8 mouse cellular contexts compared by ENCODE assay signal in the genomic region with DNA sequence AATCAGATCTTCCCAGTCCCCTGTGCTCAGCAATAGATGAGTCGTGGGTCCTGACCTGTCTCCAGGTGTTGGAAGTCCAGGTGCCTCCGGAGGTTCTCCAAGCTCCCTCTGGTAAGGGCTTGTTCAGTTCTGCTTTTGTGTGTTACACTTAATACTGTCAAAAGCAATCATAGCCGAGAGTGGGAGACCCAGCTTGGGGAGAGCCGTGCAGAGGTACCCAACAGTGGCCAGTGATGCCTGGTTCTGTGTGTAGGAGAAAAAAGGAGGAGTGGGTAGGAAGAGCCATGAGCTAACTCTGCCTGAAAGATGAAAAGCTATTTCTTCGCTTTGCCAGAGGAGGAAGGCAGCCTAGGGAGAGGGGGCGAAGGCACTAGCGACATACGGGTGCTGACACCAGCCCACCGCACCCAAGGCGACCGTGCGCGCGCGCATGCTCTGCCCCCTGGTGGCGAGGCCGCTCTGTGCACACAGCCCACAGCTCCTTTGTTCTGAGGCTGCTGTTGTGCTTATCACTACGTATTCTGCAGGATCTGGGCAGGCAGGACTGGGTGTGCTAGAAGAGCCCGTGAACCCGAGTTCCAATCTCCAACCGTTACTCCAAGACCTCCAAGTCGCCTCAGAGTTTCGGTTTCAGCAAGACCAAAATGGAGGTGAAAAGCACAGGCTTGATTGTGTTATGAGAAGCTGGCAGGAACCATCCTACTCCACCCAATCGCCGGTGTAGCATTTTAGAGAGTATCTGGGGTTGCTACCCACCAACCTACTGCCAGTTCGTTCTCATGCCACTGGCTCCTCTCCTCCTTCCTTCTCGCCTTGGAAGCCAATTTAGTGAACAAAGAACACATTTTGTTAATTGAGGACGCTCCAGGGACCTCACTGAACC. TPM values are rescaled to one million over a fixed set of nuclear protein-coding genes. Genes with fewer than 3 reads are reported as not detected.
A peak's percentile ranks its signal among the peaks of the same experiment; 100 is the strongest.
DNase-seq lines count a peak whose midpoint lies in the region; ATAC-seq lines count a peak whose summit lies in the region.

No protein-coding gene starts in this region.

- H3K9me3 ChIP-seq in hindbrain, embryonic 16.5 days (ENCODE audit: control insufficient read depth, low read length) = no peaks in the 10 kb centered on the region

- peaks cover 19% of the 10 kb centered on the region for H3K4me1 ChIP-seq in hindbrain, embryonic 16.5 days (ENCODE audit: control insufficient read depth, insufficient read depth, low read depth, low read length)

- peak overlapping the region; percentile 90 for H3K27ac ChIP-seq in hindbrain, embryonic 16.5 days (ENCODE audit: low read depth, low read length)

- peak; percentile 92 for ATAC-seq in hindbrain, embryonic 16.5 days

- WGBS in hindbrain, embryonic 16.5 days = 12% methylated on average over 28 of the region's 28 CpGs

- H3K9ac ChIP-seq in hindbrain, embryonic 16.5 days (ENCODE audit: low read depth, low read length) = peak overlapping the region; percentile 65

- H3K27me3 ChIP-seq in hindbrain, embryonic 16.5 days (replicated peaks; ENCODE audit: control insufficient read depth, insufficient read depth, low read length) = no peaks in the 10 kb centered on the region

- peak overlapping the region; percentile 21 for H3K4me3 ChIP-seq in hindbrain, embryonic 16.5 days (ENCODE audit: low read length)

- no peaks in the 10 kb centered on the region for H3K36me3 ChIP-seq in hindbrain, embryonic 16.5 days (ENCODE audit: control insufficient read depth, insufficient read depth, low read length)

- H3K4me2 ChIP-seq in hindbrain, embryonic 16.5 days (ENCODE audit: low read length) = peak overlapping the region; percentile 61

- DNase-seq in R1 (ENCODE audit: low read depth, low spot score) = peak; percentile 76
- peak; percentile 95 to 97 for DNase-seq in cerebellum, postnatal 14 days
- DNase-seq in frontal cortex, postnatal 25 days (ENCODE audit: low spot score in 2 of 2) = peak; percentile 75 to 82
- DNase-seq in left cerebral cortex, adult 18-20 months (ENCODE audit: low spot score in 2 of 2) = peak; percentile 90 to 93
- DNase-seq in lung, postnatal 4 days = peak; percentile 77 to 85
- peak; percentile 54 for DNase-seq in retina, postnatal 7 days (ENCODE audit: low read depth, low spot score)
- peak; percentile 97 for DNase-seq in thymus, postnatal 4 days

RNA-seq across cellular contexts. Expression of gene Il9r, which starts 37.9 kb away (rescaled TPM):
- not detected in 2 replicates for polyA plus RNA-seq in hindbrain, embryonic 16.5 days (2015; fragmentation: Nextera tagmentation; extraction: Ambion mirVana)
- total RNA-seq in left cerebral cortex, adult 18-20 months (2021) = not detected

RNA-seq across cellular contexts. Expression of gene Snrnp25, which starts 43.1 kb away (rescaled TPM):
- 45.6 and 49.9 TPM in 2 replicates for polyA plus RNA-seq in hindbrain, embryonic 16.5 days (2015; fragmentation: Nextera tagmentation; extraction: Ambion mirVana)
- 10 to 100 TPM; 24.5 to 29.0 TPM for total RNA-seq in left cerebral cortex, adult 18-20 months (2021)

RNA-seq across cellular contexts. Expression of gene Rhbdf1, which starts 59.9 kb away (rescaled TPM):
- 27.1 and 28.7 TPM in 2 replicates for polyA plus RNA-seq in hindbrain, embryonic 16.5 days (2015; fragmentation: Nextera tagmentation; extraction: Ambion mirVana)
- total RNA-seq in left cerebral cortex, adult 18-20 months (2021) = 10 to 100 TPM; 11.1 to 14.2 TPM

Comparison
In these comparisons a context has a peak if more than half of its experiments do, and no peak if none do; other contexts are left out.
1. Peak in every context shown above with its lines: DNase-seq, ATAC-seq, H3K4me3 ChIP-seq and H3K27ac ChIP-seq.